Mouse (Mus musculus) embryonic fibroblast, embryonic 13.5 days (primary cell): Measurements from ENCODE around the gene Cenpa.

Experiments
- CTCF ChIP-seq: IDR thresholded peaks from 2 replicates; pipeline ENCODE4 v1.5.1; 2011; ENCODE audit warnings: mild to moderate bottlenecking, control low read depth, low read length, moderate library complexity, borderline replicate concordance; ENCODE audit not compliant: insufficient read depth
- POLR2A ChIP-seq: IDR thresholded peaks from 2 replicates; pipeline ENCODE4 v1.6.1; 2011; ENCODE audit warnings: low read depth, mild to moderate bottlenecking, control low read depth, low read length, moderate library complexity

DNA sequence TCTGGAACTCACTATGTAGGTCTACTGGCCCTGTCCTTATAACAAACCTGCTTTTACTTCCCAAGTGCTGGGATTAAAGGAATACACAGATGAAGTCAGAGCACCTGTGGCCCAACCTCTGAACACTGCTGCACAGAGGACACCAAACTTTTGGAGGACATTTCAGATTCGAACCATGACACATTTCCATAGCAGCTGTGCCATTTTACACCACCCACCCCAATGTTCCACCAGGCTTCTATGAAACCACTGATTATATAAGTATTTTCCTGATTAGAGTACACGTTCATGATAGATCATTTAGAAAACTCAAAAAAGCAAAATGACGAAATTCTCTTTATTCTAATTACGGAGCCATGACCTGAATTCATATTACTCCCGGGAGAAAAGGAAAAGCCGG is 609 bp upstream of the Cenpa start:
- TF ChIP-seq POLR2A (no peak), CTCF (no peak)
